Mouse (Mus musculus) erythroid progenitor cell, adult 5-6 weeks (primary cell): ENCODE measurements around the gene Tnfsf13b. TPM values are rescaled to one million over a fixed set of nuclear protein-coding genes. Genes with fewer than 3 reads are reported as not detected.

Experiments
- ATAC-seq: replicated peaks from 2 replicates; pipeline ENCODE4 v1.8.0; 2016; ENCODE audit warnings: moderate number of reproducible peaks, mild to moderate bottlenecking, moderate TSS enrichment, inconsistent platforms; ENCODE audit not compliant: poor library complexity, low FRiP score, severe bottlenecking
- total RNA-seq, 2 experiments: library from RNA; stranded (forward) in 1 of 2; stranded (reverse) in 1 of 2; fragments of 150-400 nt in 1 of 2; fragments of 186-747, 209-891 nt in 1 of 2; gene quantifications; 2 replicates each; pipeline versions ENCODE4 v1.2.3 to v1.2.4; 2015 to 2017; ENCODE audit warnings: low replicate concordance in 2 of 2

The Tnfsf13b gene
- total RNA-seq (2015; ENCODE audit: low replicate concordance) (2.1 and 3.2 TPM in 2 replicates), total RNA-seq (2017; ENCODE audit: low replicate concordance) (1.5 and 3.3 TPM in 2 replicates)

GRCm38 (mm10) chr8:10006156-10006985 lies at the start of gene Tnfsf13b:
Gene Tnfsf13b, plus strand, starts transcription at chr8:10006467.
- no peak for ATAC-seq

- no peak for ATAC-seq
These were observed 47.9 kb upstream of the Tnfsf13b start for GRCm38 (mm10) chr8:9958338-9958737.

DNA sequence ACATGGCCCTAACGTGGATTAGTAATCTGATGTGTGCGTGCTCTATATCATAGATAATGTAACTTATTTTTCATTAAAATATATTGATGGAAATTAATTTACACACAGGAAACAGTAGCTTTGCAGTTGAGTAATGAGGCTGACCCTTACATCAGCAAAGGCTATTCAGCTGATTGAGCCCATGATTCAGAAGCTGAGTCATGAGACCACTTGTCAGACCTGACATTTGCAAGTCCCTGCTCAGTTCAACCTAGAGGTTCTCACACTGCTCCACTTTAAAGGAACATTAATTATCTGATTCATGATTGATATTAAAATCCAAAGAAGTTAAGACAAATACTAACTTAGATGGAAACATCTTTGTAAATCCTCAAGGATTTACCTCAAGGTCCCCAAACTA lies 46.3 kb upstream of the Tnfsf13b start:
- ATAC-seq = no peak

DNA sequence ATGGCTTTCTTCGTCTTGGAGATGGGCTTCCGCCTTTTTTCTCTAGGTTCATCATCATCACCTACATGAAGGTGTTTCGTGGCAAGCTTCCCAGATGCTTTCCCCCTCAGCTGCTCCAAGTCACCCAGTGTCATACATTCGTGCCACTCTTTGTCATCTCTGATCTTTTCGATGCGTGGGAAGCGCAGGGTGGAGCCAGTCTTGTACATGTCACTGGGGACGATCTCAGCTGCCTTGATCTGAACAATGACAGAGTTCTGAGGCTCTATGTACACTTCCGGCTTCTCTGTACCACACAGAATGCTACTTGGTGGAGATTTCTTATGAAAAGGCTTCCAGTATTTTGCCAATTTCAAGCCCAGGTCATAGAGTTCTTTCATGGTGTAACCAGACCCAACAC lies 34.4 kb upstream of the Tnfsf13b start:
- no peak for ATAC-seq

GRCm38 (mm10) chr8:9975276-9975675 lies 31.0 kb upstream of the Tnfsf13b start:
- no peak for ATAC-seq

DNA sequence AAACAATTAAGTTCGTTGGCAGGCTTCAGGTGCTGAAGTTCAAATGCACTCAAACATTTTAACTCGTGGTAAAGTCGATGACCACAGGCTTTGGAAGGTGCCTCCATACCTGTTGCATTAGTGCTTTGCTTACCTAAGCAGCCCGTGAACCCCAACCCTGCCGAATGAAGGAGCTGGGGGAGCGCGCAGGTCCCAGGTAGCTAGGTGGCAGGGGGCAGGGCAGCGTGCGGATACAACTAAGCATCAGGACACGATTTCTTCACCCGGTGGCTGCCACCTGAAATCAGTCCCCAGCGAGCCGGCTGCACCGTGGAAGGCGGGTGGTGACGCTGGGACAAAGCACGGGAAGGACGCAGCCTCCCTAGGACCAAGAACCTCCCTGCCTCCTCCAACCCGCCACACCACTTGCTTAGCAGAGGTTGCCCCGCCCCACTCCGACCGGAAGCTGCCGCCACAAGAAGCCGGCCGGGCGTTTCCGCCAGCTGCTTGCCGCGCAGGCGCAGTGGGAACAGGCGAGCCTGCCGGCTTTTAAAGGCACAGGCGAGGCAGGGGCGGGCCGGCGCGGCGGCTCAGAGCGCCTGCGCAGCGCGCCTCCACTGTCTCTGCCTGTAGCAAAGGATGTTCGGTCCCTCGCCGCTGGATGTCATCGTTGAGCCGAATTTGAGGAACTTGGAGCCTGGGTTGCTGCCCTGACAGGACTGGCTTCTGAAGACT lies 30.2 kb upstream of the Tnfsf13b start:
- ATAC-seq = peak; percentile 91

DNA sequence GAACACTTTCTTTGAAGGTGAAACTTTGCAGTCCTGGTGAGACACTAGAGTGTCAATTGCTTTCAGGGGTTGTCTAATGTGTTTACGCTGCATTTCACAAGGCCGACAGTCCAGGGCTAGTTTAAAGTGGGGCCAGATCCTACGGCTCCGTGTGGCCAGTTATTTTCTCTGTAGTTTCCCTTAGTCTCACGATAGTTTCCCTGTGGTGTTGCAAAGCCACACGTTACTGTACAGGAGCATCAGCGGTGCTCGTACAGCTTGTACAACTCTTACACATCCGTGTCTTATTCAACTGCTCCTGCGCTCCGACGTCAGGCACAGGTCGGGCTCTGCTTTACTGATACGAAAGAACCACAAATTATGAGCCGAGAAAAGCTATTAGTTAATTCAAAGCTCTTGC lies 29.3 kb upstream of the Tnfsf13b start:
- ATAC-seq = no peak

DNA sequence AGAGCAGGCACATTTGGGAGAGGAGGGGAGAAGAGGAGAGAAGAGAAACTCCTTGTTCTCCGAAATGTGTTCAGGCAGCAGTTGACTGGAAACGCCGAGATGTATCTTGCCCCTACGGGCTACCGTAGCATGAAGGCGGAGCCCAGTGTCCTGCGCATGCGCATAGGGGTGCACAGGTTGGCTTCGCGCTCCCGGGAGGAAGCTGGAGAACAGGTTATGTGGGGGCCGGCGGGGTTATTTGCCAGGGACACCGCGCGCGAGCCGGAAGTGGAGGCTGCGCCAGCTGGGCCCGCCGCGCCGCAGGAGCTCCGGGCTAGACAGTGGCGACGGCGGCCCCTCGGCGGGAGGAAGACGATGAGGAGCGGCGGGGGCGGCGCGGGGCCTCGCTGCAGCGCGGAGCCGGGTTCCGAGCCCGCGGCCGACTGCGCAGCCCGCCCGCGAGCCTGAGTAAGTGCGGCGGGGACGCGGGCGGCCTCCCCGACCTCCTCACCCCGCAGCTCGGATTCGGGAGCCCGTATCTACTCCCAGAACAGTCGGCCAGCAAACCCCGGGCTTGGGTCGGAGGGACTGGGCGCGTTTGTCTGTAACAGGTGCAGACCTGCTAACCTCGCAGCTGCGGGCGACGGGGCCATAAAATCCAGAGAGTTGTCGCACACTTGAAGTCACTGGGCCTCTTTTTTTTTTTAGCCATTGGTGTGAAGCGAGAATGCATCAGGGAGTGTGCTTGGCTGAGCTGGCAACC lies 28.5 kb upstream of the Tnfsf13b start, which contains the start of the genes Lig4 and Abhd13:
Lig4 (minus strand) TSS at position 114 of the 742 bp plus-strand sequence.
Abhd13 (plus strand) TSS at position 135 of the 742 bp plus-strand sequence.
- ATAC-seq = peak; percentile 79

GRCm38 (mm10) chr8:9978475-9979230 lies 27.6 kb upstream of the Tnfsf13b start:
- no peak for ATAC-seq

DNA sequence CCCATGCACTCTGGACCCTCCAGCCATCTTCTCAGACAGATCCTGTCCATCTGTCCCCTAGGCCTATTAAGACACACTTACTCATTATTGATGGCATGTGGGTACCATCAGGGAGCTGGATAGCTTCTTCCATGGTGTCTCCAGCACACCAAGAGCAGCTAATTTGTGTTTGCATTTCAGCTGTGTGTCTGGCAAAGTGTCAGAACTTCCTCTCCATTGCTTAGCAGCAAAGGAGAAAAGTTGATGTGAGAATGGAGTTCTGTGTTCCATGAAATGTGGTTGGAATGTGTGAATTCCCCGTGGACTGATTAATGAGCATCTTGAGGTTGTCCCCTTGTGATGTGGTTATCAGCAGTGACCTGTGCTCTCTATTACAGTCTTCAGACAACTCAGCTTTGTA lies 26.5 kb upstream of the Tnfsf13b start:
- no peak for ATAC-seq

DNA sequence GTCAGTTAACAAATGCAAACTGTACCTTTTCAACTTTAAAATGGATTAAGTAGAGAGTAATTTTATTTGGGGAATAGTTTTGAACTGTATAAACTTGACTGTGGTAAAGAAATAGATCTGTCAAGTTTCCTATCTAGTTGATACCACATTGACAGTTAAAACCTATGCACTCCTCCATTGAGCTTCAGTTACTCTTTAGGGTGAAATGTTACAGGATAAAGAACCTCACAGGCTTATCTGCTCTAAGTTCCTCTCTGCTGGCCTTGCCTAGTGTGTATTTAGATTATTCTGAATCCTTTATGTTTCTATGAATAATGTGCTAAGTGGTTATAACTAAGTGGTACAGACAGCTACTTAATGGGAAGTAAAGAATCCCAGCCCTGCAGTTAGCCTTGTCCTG lies 26.1 kb upstream of the Tnfsf13b start:
- ATAC-seq = no peak

- ATAC-seq = no peak
These were observed 2.2 kb upstream of the Tnfsf13b start for GRCm38 (mm10) chr8:10004115-10004514.

GRCm38 (mm10) chr8:10006986-10007659 lies 856 bp downstream of the Tnfsf13b start:
- no peak for ATAC-seq

DNA sequence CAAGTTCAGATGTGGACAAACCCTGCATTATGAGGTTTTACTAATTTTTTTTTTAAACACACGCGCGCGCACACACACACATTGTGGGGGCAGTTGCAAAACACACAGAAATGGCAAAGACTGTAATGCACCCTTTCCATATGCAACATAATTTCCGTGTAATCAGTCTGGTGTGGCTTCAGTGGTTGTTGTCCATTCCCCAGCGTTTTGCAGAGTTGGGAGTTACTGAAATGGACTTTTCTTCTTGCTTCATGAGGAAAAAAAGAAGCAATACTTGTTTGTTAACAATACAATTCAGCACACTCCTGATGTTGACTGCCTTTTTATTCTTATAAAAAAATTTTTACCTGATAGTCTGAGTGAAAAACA lies 1.4 kb downstream of the Tnfsf13b start:
- no peak for ATAC-seq

DNA sequence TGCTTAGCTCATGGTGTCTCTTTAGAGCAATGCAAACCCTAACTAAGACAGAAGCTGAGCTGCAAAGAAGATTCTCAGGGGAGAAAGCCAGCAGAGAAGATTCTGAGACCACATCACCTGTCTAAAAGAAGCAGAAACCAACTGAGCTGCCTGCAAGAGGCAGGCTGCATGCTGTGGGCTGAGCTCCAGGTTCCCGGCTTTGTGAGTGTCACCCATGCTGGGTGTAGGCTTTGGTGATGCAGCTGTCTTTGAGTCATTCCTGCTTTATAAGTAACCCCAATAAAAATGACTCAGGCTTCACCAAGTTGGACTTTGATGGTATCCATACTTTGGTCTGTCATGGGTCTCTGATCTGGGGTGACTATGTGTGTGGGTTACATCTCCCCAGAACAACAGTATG lies 10.0 kb downstream of the Tnfsf13b start:
- no peak for ATAC-seq

GRCm38 (mm10) chr8:10017231-10017630 lies 11.0 kb downstream of the Tnfsf13b start:
- no peak for ATAC-seq

DNA sequence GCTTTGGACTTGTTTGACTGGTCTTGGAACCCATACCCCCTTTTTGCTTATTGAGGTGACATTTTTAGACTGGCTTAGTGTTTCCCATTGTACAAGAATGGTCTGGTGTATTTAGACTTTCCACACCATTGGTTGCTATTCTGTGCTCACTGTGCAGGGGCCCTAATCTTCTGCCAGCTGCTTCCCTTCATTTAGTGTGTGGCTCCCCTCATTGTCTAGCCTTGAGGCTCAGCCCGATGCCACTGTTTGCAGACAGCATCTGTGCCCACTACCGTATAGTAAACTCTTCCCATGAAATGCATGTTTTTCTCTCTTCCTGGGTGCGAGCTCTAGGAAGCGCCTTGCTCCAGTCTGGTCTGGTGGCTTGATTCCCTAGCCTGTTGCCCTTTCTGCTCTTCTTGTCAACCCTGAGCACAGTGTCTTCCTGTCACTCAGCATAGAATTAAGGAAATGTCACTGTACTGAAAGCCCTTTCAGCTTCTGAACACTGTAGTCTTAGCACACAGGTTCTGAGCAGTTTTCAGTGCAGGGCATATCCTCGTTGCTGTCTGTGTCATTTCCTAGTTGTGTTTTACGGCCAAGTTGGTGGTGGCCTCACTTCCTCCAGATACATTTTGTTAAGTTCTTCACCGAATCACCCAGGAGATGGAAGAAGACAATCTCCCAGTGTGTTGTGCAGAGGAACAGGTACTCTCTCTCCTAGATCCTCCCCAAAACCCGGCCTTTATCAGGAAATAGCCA lies 24.2 kb downstream of the Tnfsf13b start:
- ATAC-seq = no peak

DNA sequence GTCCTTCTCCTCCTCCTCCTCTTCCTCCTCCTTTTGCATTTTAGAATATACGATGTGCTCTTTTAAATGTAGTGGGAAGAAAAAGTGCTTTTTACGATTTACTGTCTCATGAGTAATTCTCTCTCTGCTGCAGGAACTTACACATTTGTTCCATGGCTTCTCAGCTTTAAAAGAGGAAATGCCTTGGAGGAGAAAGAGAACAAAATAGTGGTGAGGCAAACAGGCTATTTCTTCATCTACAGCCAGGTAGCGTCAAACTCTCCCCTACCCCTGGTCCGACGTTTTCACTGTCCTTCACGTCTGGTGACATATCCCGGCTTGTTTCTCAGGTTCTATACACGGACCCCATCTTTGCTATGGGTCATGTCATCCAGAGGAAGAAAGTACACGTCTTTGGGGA lies 24.9 kb downstream of the Tnfsf13b start:
- ATAC-seq = no peak
